Mouse (Mus musculus): Measurements from ENCODE around the gene Npepps.
"Not testable (repeated sequence)": the region's sequence is repeated elsewhere in the genome, so short reads cannot be mapped to it uniquely, and the experiment has no call there.

The Npepps gene

GRCm38 (mm10) chr11:97280216-97280861 is at the start of gene Npepps:
Npepps (minus strand) TSS chr11:97280638.
- DNase-seq (ENCODE audit: extremely low spot score, low read depth, low spot score): no peak

GRCm38 (mm10) chr11:97328148-97328547 is 47.7 kb upstream of the Npepps start:
- no peak for DNase-seq (ENCODE audit: extremely low spot score, low read depth, low spot score)

GRCm38 (mm10) chr11:97325224-97325623 is 44.8 kb upstream of the Npepps start:
- no peak for DNase-seq (ENCODE audit: extremely low spot score, low read depth, low spot score)

GRCm38 (mm10) chr11:97321894-97322600 is 41.6 kb upstream of the Npepps start:
- not testable (repeated sequence) for DNase-seq (ENCODE audit: extremely low spot score, low read depth, low spot score)

- no peak for DNase-seq (ENCODE audit: extremely low spot score, low read depth, low spot score)
Observed at GRCm38 (mm10) chr11:97321197-97321596, 40.8 kb upstream of the Npepps start.

GRCm38 (mm10) chr11:97315504-97316503 is 35.4 kb upstream of the Npepps start, which contains the start of gene Mrpl45:
Mrpl45 (plus strand) TSS chr11:97315716.
- DNase-seq (ENCODE audit: extremely low spot score, low read depth, low spot score): peak; percentile 99

GRCm38 (mm10) chr11:97314751-97315503 is 34.5 kb upstream of the Npepps start:
- no peak for DNase-seq (ENCODE audit: extremely low spot score, low read depth, low spot score)

GRCm38 (mm10) chr11:97314110-97314509 is 33.7 kb upstream of the Npepps start:
- no peak for DNase-seq (ENCODE audit: extremely low spot score, low read depth, low spot score)

GRCm38 (mm10) chr11:97312871-97313270 is 32.4 kb upstream of the Npepps start:
- not testable (repeated sequence) for DNase-seq (ENCODE audit: extremely low spot score, low read depth, low spot score)

GRCm38 (mm10) chr11:97310895-97311631 is 30.6 kb upstream of the Npepps start:
- no peak for DNase-seq (ENCODE audit: extremely low spot score, low read depth, low spot score)

GRCm38 (mm10) chr11:97309911-97310571 is 29.6 kb upstream of the Npepps start:
- DNase-seq (ENCODE audit: extremely low spot score, low read depth, low spot score): peak; percentile 62

GRCm38 (mm10) chr11:97309451-97309836 is 29.0 kb upstream of the Npepps start:
- no peak for DNase-seq (ENCODE audit: extremely low spot score, low read depth, low spot score)

GRCm38 (mm10) chr11:97308806-97309450 is 28.5 kb upstream of the Npepps start:
- no peak for DNase-seq (ENCODE audit: extremely low spot score, low read depth, low spot score)

- no peak for DNase-seq (ENCODE audit: extremely low spot score, low read depth, low spot score)
Observed at GRCm38 (mm10) chr11:97307294-97308069, 27.0 kb upstream of the Npepps start.

GRCm38 (mm10) chr11:97304631-97305030 is 24.2 kb upstream of the Npepps start:
- no peak for DNase-seq (ENCODE audit: extremely low spot score, low read depth, low spot score)

GRCm38 (mm10) chr11:97302231-97302781 is 21.9 kb upstream of the Npepps start:
- no peak for DNase-seq (ENCODE audit: extremely low spot score, low read depth, low spot score)

- DNase-seq (ENCODE audit: extremely low spot score, low read depth, low spot score): no peak
Observed at GRCm38 (mm10) chr11:97301406-97301805, 21.0 kb upstream of the Npepps start.

- no peak for DNase-seq (ENCODE audit: extremely low spot score, low read depth, low spot score)
Observed at GRCm38 (mm10) chr11:97299939-97300338, 19.5 kb upstream of the Npepps start.
